Mouse (Mus musculus): ENCODE measurements around the gene Klhl7.

- TF ChIP-seq GATA1 (IDR thresholded peaks at IDR 0.05; ENCODE audit: borderline replicate concordance, low read length) (no peak), FLI1 (IDR thresholded peaks at IDR 0.05; ENCODE audit: low read length) (no peak)
These were observed 1.2 kb downstream of the Klhl7 start for GRCm38 (mm10) chr5:24101446-24102140.
